Mouse (Mus musculus): ENCODE results near the gene Art5.
"Not testable (repeated sequence)": the region's sequence is repeated elsewhere in the genome, so short reads cannot be mapped to it uniquely, and the experiment has no call there.

The Art5 gene

DNA sequence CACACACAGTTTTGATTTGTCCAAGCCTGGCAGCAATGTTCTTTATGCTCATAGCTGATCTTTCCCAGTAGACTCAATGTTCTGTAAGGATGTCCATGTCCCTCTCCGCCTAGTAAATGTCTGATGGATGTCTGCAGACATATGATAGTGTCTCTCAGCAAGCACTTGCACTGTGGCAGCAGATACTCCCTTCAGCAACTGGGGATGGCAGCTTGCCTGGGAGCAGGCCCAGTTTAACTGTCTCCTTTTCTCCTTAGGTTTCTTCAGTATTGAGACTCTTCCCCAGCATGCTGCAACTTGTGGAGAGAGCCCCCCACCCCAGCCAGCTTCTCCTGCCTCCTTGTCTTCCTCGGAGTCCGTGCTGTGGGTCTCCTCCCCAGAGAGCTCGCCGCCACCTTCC is 27.5 kb downstream of the Art5 start:
- DNase-seq (ENCODE audit: low read depth, low spot score): no peak

DNA sequence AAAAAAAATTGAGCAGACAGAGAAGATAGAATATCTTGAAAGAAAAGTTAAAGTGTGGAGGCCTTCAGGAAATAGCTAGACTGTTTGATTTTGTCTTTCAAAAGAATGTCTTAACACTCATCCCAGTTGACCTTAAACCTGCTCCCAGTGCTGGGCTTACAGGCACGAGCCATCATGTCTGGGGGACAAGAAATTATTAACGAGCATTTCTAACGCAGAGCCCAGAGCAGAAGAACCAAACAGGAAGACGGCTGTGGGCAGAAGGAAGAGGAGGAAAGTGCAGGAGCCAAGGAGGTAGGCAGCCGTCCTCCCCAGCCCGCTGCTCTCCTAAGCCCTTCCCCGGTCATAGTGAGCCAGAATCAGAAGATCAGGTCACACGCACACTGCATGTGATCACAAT is 29.0 kb downstream of the Art5 start:
- no peak for DNase-seq (ENCODE audit: low read depth, low spot score)

DNA sequence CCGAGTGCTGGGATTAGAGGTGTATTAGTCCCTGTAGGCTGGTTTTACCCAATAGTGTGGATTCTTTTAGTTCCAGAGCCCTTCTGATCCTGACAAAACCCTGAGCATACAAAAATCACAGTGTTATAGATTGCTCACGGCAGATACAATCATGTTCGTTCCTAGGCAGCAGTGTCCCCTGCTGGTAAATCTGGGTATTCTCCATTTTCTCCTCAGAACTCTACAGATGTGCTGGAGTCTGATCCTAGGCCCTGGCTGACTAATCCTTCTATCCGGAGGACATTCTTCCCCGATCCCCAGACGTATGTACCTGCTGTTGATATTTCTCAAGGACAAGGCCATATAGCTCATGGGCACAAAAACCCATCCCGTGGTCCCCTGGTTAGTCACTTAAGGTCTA is 30.8 kb downstream of the Art5 start:
- peak; percentile 62 for DNase-seq (ENCODE audit: low read depth, low spot score)

DNA sequence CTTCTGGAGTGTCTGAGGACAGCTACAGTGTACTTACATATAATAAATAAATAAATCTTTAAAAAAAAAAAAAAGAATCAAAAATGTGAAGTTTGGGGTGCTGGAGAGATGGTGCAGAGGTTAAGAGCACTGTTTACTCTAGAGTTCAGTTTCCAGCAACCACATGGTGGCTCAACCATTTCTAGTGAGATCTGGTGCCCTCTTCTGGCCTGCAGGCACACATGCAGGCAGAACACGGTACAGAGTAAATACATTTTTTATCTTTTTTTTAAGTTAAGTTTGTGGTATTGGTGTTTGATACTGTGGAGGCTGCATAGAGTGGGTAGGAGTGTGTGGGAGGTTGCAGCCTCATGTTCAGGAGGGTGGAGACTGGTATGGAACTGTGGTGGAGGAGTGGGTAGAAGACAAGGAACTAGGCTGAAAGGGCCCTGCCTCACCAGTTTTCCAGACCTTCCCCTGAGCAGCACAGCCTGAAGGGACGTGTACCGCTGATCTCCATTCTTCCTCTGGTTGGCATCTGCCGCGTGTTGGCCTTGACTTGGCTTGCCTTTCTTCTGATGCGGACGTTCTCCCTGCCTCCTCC is 32.5 kb downstream of the Art5 start:
- peak; percentile 46 for DNase-seq (ENCODE audit: low read depth, low spot score)

DNA sequence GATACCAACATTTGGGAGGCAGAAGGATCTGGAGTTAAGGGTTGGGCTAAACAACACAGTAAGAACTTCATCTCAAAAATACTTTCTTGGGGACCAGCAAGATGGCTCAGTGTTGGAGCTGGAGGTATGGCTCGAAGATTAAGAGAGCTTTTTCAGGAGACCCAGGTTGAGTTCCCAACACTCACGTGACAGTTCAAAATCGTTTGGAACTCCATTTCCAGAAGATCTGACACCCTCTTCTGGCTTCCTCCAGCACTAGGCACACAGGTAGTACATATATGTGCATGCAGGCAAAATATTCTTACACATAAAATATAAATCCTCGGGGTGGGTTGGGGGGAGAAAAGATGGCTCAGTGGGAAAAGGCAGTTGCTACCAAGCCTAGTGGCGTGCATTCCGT is 42.9 kb downstream of the Art5 start:
- DNase-seq (ENCODE audit: low read depth, low spot score): no peak

DNA sequence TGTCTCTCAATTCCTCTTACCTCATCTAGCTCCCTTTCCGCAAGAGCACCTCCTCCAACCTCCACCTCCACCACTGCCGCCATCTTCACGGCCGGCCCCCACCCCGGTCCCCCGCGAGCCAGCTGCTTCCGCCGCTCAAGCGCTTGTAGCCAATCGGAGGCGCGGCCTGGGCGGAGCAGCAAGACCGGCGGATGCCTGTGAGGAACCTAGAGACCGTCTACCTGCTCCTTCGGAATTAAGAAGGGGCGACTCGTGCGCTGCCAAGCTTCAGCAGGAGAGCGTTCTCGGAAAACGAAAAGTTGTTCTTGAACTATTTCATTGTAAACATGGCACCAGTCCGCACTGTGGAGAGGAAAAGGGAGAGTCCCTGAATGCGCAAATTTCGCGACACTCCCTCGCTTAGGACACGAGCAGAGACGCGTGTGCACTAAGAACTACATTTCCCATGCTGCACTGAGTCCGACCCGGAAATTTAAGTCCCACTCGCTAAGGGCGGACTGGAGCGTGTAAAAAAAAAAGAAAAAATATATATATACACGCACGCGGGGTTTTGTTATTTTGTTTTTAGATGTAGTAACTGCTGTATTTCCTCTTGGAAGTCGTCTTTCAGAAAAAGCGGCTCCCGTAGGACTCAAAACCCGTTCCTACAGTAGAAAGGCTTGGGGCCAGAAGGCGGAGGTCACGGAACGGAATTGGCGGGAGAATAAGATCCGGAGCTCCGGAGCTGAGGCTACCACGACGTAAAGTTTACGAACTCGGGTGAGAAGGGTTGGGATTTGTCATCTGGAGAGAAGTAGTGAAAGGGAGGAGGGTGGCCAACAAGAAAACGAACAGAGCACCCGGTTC is 44.0 kb downstream of the Art5 start, which contains the start of the genes Rnf121, Xndc1 and Xntrpc:
Gene Rnf121, minus strand, starts transcription at position 424 of the 846 bp plus-strand sequence.
Gene Xndc1, plus strand, starts transcription at position 466 of the 846 bp plus-strand sequence.
Gene Xntrpc, plus strand, starts transcription at position 668 of the 846 bp plus-strand sequence.
- peak; percentile 98 for DNase-seq (ENCODE audit: low read depth, low spot score)

DNA sequence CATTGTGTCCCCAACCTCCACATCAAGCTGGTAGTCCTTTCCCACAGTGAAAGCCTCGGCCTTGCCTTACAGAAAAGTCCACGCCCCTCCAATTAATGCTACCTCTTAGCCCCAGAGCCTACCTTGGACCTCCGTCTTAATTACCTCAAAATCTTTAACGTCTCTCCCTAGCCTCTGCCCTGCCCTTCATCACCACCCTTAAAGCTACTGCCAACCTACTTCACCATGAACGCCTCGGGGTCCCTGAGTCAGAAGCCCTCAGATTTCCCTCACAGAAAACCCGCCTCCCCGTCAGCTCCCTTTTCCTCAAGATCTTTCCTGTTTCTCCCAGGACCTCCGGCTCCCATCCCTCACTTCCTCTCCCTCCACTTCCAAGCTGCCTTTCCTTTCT is 44.6 kb downstream of the Art5 start:
- no peak for DNase-seq (ENCODE audit: low read depth, low spot score)

DNA sequence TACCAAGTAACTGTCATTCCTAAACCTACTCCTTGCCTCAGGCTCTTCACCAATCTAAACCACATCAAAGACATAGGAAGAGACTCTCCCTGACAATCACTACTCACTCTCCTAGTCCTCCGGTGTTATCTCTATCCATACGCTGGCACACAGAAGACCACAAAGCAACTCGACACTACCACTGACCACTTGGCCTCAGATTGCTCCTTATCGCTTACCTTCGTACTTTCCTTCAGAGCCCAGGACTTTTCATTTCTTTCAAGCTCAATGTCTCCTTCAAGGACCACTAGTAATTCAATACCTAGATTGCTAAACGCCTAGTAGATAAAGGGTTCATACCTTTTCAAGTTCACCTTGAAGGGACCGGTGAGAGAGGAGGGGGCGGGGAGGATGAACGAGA is 45.4 kb downstream of the Art5 start:
- no peak for DNase-seq (ENCODE audit: low read depth, low spot score)

DNA sequence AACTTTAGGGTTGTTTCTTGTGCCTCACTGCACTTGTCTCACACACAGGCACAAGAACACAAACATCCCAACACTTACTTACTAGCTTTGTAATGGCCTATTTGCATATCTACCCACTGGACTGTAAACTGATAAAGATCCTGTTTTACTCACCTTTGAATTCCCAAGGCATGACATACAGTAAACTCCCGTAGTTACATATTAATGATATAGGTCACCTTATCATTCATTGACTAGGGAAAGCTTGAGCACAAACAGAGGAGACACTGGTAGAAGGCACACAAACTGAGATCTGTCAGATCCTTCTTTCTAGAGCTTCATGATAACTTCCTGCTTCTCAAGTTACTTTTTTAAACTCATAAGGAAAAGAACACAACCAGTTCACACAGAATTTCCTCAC is 47.1 kb downstream of the Art5 start:
- no peak for DNase-seq (ENCODE audit: low read depth, low spot score)

DNA sequence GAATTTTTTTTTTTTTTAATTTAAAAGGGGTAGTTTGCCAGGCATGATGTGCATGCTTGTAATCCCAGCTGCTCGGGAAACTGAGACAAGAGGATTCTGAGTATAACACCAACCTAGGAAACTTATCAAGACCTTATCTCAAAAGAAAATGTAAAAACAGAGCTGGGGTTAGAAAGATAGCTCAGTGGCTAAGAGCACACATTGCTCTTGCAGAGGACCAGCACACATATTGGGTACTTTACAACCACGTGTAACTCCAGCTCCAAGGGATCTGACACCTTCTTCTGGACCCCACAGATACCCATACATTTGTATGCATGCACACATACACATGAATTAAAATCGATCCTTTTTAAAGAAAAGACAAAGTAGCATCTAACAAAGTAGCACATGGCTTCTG is 47.9 kb downstream of the Art5 start:
- no peak for DNase-seq (ENCODE audit: low read depth, low spot score)

DNA sequence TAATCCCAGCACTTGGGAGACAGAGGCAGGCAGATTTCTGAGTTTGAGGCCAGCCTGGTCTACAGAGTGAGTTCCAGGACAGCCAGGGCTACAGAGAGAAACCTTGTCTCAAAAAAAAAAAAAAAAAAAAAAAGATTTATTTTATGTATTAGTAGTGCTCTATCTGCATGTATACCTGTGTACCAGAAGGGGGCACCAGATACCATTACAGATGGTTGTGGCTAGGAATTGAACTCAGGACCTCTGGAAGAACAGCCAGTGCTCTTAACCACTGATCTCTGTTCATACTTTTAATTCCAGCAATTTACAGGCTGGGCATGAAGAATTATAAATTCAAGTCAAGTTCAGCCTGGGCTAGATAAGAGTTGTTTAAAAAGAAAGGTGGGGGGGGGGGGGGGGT is 60.8 kb downstream of the Art5 start:
- DNase-seq (ENCODE audit: low read depth, low spot score): not testable (repeated sequence)
